Mouse (Mus musculus): ENCODE data around the gene Cops6. TPM values are rescaled to one million over a fixed set of nuclear protein-coding genes. Genes with fewer than 3 reads are reported as not detected.

Gene Cops6
- 159 and 170 TPM in 2 replicates for polyA plus RNA-seq (2015; fragmentation: Nextera tagmentation; extraction: Ambion mirVana)

GRCm38 (mm10) chr5:138160842-138161665 is at the start of gene Cops6:
TSS of gene Cops6 (plus strand) at chr5:138161071.
- WGBS (ENCODE audit: insufficient replicate concordance), result under 1% methylated on average over 42 of the region's 42 CpGs
- Histone ChIP-seq H3K9ac (peak within 1 kb of the TSS; percentile 81), H3K4me2 (peak within 1 kb of the TSS; percentile 88), H3K4me3 (replicated peaks) (peak within 1 kb of the TSS; percentile 87), H3K27me3 (no peaks in the 10 kb centered on the region), H3K36me3 (replicated peaks) (peaks cover 42% of the 10 kb centered on the region), H3K9me3 (replicated peaks) (no peaks in the 10 kb centered on the region), H3K4me1 (replicated peaks) (peaks cover 36% of the 10 kb centered on the region), H3K27ac (replicated peaks) (peak within 1 kb of the TSS; percentile 61)
- peak; percentile 95 for ATAC-seq (ENCODE audit: insufficient read depth)

GRCm38 (mm10) chr5:138116255-138117198 is 44.3 kb upstream of the Cops6 start, which contains the start of gene Zscan21:
TSS of gene Zscan21 (plus strand) at chr5:138116903.
- 7% methylated on average over 38 of the region's 38 CpGs for WGBS (ENCODE audit: insufficient replicate concordance)
- peak; percentile 95 for ATAC-seq (ENCODE audit: insufficient read depth)
- H3K4me2 ChIP-seq, result peak within 1 kb of the TSS; percentile 75

DNA sequence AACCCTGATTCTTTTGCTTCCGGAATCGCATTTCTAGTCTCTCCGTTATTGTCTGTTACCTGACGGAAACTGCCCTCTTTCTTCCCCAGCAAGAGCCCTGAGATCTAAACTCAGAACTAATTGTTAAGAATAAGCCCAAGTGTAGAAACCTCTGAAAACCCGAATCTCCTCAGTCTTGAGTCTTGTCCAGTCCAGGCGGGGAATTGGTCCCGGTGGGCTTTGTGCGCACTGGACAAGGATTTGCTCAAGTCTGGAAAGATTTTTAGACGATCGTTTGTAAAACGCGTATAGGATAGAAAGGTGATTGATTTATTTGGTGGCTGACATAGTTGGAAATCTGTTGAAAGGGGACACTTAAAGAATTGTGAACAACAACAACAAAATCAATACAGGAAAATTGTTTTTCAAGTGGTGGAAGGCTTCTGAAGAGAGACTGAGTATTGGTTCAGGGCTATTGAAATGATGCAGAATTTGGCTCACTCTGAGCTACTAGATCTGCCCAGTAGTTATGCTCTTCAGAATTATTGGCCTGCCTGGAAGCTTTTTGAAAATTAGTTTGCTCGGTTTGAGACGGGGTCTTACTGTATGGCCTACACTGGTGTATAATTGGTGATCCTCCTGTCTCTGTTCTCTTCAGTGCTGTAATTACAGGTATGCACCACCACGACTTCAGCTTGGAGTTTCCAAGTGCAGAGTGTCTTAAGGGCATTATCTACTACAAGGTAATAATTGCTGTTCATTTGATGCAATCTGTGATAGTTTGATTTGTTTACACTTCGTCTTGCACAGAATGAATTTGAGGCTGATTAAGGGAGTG is 43.5 kb upstream of the Cops6 start:
- Histone ChIP-seq H3K9ac (peak overlapping the region; percentile 73), H3K4me1 (replicated peaks) (peaks cover 33% of the 10 kb centered on the region), H3K27me3 (no peaks in the 10 kb centered on the region), H3K9me3 (replicated peaks) (no peaks in the 10 kb centered on the region), H3K4me3 (replicated peaks) (peak overlapping the region; percentile 85), H3K27ac (replicated peaks) (peak overlapping the region; percentile 95), H3K36me3 (replicated peaks) (peaks cover 19% of the 10 kb centered on the region), H3K4me2 (peak overlapping the region; percentile 75)
- 4% methylated on average over 16 of the region's 16 CpGs for WGBS (ENCODE audit: insufficient replicate concordance)
- ATAC-seq (ENCODE audit: insufficient read depth), result peak; percentile 44

More at GRCm38 (mm10) chr5:138116255-138117198, 44.3 kb upstream of the Cops6 start, which contains the start of gene Zscan21:
- Histone ChIP-seq H3K27me3 (no peaks in the 10 kb centered on the region), H3K27ac (replicated peaks) (peak within 1 kb of the TSS; percentile 95), H3K36me3 (replicated peaks) (peaks cover 14% of the 10 kb centered on the region), H3K9ac (peak within 1 kb of the TSS; percentile 73), H3K4me1 (replicated peaks) (peaks cover 33% of the 10 kb centered on the region), H3K4me3 (replicated peaks) (peak within 1 kb of the TSS; percentile 85), H3K9me3 (replicated peaks) (no peaks in the 10 kb centered on the region)

DNA sequence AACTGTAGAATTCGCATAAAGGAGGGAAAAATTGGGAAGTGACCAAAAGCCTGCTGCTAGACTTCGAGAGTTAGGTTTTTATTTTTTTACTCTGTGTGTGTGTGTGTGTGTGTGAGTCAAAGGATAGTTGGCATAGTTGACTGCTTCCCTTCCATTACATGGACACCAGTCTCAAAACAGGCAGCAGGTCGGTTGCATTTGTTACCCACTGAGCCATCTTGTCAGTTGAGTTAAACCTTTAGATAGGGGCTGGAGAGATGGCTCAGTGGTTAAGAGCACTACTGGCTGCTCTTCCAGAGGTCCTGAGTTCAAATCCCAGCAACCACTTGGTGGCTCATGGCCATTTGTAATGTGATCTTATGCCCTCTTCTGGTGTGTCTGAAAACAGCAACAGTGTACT is 42.8 kb upstream of the Cops6 start:
- peak overlapping the region; percentile 73; the same call in 1 of the 2 replicates for H3K9ac ChIP-seq
- H3K36me3 ChIP-seq (replicated peaks), result peaks cover 22% of the 10 kb centered on the region
- H3K4me3 ChIP-seq (replicated peaks), result peak overlapping the region; percentile 85
- no peaks in the 10 kb centered on the region for H3K9me3 ChIP-seq (replicated peaks)
- WGBS (ENCODE audit: insufficient replicate concordance), result 49% methylated on average over 3 of the region's 3 CpGs
- no peaks in the 10 kb centered on the region for H3K27me3 ChIP-seq
- peaks cover 35% of the 10 kb centered on the region for H3K4me1 ChIP-seq (replicated peaks)
- peak overlapping the region; percentile 95 for H3K27ac ChIP-seq (replicated peaks)
- H3K4me2 ChIP-seq, result peak overlapping the region; percentile 75
- no peak for ATAC-seq (ENCODE audit: insufficient read depth)

DNA sequence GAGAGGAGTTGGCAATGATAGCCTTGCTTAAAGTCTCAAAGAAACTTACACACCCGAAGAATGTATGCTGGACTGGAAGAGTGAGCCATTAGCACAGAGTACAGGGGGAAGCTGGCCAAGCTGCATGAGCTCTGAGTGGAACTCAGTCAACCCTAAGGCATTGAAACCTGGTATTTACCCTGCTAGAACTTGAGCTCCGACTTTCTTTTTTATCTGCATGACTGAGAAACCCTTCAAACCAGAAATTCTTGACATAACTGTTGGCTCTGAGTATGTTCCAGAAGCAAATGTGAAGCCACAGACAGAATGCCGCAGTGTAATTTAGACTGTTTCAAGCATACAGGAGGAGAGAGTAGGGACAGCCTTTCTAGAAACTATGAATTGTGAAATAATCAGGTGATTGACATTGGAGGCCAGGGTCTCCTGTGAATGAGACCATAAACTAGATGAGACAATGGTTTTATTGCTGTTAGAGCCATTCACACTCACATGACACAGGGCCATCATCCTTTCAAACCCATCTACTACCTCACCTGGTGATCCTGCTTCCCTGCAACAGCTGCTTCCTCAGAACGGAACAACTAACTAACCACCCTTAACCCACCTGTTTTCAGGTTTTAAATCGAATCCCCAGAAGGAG is 28.3 kb upstream of the Cops6 start:
- Histone ChIP-seq H3K9ac (no peak overlapping the region), H3K4me2 (no peak overlapping the region), H3K4me1 (replicated peaks) (peaks cover 10% of the 10 kb centered on the region), H3K4me3 (replicated peaks) (no peak overlapping the region), H3K36me3 (replicated peaks) (peaks cover 68% of the 10 kb centered on the region), H3K27me3 (no peaks in the 10 kb centered on the region), H3K27ac (replicated peaks) (no peak overlapping the region), H3K9me3 (replicated peaks) (no peaks in the 10 kb centered on the region)
- ATAC-seq (ENCODE audit: insufficient read depth), result no peak
- WGBS (ENCODE audit: insufficient replicate concordance), result 76% methylated on average over 5 of the region's 5 CpGs

DNA sequence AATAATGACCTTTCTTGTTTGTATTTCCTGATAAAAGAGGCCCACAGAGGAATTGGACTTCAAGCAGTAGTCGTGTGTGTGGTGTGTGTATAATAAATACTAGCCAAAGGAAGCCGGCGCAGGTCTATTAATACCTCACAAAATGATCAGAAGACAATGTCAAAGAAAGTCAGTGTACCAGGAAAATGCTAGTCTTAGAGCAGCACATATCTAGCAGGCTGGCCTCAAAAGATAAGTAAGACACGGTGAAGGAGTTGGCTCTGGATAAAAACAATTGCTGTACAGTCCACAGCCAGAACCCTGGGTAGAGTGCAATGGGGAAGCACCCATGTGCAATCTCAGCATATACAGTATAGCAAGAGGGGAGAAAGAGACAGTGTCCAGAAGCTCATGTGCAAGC is 23.6 kb upstream of the Cops6 start:
- H3K9me3 ChIP-seq (replicated peaks), result no peaks in the 10 kb centered on the region
- no peaks in the 10 kb centered on the region for H3K27me3 ChIP-seq
- H3K36me3 ChIP-seq (replicated peaks), result peaks cover 31% of the 10 kb centered on the region
- ATAC-seq (ENCODE audit: insufficient read depth), result peak; percentile 72
- H3K4me1 ChIP-seq (replicated peaks), result peaks cover 18% of the 10 kb centered on the region
- WGBS (ENCODE audit: insufficient replicate concordance), result 14% methylated on average over 4 of the region's 4 CpGs
- no peak overlapping the region for H3K4me3 ChIP-seq (replicated peaks)
- H3K9ac ChIP-seq, result no peak overlapping the region
- H3K27ac ChIP-seq (replicated peaks), result no peak overlapping the region
- no peak overlapping the region for H3K4me2 ChIP-seq

DNA sequence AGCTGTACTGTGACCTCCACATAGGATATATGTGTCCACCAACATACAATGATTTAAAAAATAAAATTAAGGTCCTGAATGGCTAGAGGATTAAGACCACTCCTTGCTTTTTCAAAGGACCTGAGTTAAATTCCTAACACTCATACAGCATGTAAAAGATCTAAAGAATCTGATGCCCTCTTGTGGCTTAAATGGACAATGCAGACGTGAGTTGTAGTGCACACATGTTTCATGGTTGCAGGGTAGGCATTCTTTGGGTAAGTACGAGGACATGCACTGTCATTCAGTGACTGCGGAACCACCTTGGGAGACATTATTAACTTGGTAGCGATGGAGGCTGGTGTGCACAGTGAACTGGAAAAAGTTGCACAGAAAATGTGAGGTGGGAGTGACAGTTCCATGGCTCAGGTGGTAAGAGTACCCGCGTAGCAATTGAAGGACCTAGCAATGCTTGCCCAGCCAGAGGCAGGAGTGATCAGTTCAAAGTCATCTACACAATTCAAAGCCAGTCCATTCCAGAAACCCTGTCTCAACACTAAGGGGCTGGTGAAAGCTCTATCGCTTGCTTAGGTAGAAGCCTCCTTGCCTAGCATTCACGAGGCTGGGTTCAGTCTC is 22.8 kb upstream of the Cops6 start:
- no peak overlapping the region for H3K4me2 ChIP-seq
- H3K36me3 ChIP-seq (replicated peaks), result peaks cover 23% of the 10 kb centered on the region
- no peaks in the 10 kb centered on the region for H3K9me3 ChIP-seq (replicated peaks)
- no peaks in the 10 kb centered on the region for H3K27me3 ChIP-seq
- ATAC-seq (ENCODE audit: insufficient read depth), result peak; percentile 50
- peaks cover 18% of the 10 kb centered on the region for H3K4me1 ChIP-seq (replicated peaks)
- no peak overlapping the region for H3K9ac ChIP-seq
- WGBS (ENCODE audit: insufficient replicate concordance), result 48% methylated on average over 8 of the region's 8 CpGs
- H3K4me3 ChIP-seq (replicated peaks), result no peak overlapping the region
- no peak overlapping the region for H3K27ac ChIP-seq (replicated peaks)

DNA sequence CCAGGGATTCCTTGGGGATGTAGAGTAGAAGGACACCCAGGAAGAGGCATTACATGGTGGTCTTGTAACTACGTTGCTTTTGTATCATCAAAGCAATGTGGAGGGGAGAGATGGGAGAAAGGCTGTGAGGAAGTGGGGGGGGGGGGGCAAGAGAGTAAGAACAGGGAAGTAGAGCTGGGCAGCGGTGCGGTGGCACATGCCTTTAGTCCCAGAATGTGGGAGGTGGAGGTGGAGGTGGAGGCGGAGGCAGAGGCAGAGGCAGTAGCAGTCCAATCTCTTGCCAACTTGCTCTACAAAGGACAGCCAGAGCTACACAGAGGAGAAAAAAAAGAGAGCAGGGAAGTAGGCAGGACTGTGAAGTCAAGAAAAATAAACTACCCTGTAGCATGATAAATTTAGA is 22.3 kb upstream of the Cops6 start:
- H3K27ac ChIP-seq (replicated peaks), result no peak overlapping the region
- 14% methylated on average over 4 of the region's 4 CpGs for WGBS (ENCODE audit: insufficient replicate concordance)
- no peak overlapping the region for H3K9ac ChIP-seq

DNA sequence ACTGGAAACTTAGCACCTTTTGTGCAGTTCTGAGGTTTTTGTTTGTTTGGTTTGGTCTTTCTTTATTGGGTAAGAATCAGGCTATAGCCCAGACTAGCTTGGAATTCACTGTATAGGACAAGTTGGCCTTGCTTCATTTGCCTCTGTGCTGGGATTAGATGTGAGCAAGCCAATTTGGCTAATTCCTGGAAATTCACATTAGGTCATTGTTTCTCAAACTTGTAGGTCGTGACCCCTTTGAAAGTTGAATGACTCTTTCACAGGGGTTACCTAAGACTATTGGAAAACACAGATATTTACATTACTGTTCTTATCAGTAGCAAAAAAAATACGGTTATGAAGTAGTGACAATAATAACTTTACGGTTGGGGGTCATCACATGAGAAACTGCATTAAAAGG is 6.5 kb upstream of the Cops6 start:
- no peaks in the 10 kb centered on the region for H3K9me3 ChIP-seq (replicated peaks)
- H3K36me3 ChIP-seq (replicated peaks), result peaks cover 26% of the 10 kb centered on the region
- no peak for ATAC-seq (ENCODE audit: insufficient read depth)
- H3K27me3 ChIP-seq, result no peaks in the 10 kb centered on the region
- peaks cover 17% of the 10 kb centered on the region for H3K4me1 ChIP-seq (replicated peaks)
- H3K4me2 ChIP-seq, result peak overlapping the region; percentile 79
- 51% methylated on average over 3 of the region's 3 CpGs for WGBS (ENCODE audit: insufficient replicate concordance)
- H3K4me3 ChIP-seq (replicated peaks), result peak overlapping the region; percentile 83
- H3K9ac ChIP-seq, result no peak overlapping the region
- H3K27ac ChIP-seq (replicated peaks), result no peak overlapping the region

More for the DNA sequence above, 22.3 kb upstream of the Cops6 start:
- H3K9me3 ChIP-seq (replicated peaks), result no peaks in the 10 kb centered on the region
- no peaks in the 10 kb centered on the region for H3K27me3 ChIP-seq
- no peak overlapping the region for H3K4me3 ChIP-seq (replicated peaks)
- peaks cover 22% of the 10 kb centered on the region for H3K36me3 ChIP-seq (replicated peaks)
- H3K4me1 ChIP-seq (replicated peaks), result peaks cover 18% of the 10 kb centered on the region
- no peak for ATAC-seq (ENCODE audit: insufficient read depth)
- H3K4me2 ChIP-seq, result no peak overlapping the region

All from liver, embryonic 15.5 days (tissue).